Mouse (Mus musculus) cerebellum, adult 8-10 months (tissue): ENCODE results near the gene Lhfp.
A peak's percentile ranks its signal among the peaks of the same experiment; 100 is the strongest.

Experiments
- DNase-seq: peaks from one replicate; pipeline ENCODE4 v3.0.0; 2022

Gene Lhfp

DNA sequence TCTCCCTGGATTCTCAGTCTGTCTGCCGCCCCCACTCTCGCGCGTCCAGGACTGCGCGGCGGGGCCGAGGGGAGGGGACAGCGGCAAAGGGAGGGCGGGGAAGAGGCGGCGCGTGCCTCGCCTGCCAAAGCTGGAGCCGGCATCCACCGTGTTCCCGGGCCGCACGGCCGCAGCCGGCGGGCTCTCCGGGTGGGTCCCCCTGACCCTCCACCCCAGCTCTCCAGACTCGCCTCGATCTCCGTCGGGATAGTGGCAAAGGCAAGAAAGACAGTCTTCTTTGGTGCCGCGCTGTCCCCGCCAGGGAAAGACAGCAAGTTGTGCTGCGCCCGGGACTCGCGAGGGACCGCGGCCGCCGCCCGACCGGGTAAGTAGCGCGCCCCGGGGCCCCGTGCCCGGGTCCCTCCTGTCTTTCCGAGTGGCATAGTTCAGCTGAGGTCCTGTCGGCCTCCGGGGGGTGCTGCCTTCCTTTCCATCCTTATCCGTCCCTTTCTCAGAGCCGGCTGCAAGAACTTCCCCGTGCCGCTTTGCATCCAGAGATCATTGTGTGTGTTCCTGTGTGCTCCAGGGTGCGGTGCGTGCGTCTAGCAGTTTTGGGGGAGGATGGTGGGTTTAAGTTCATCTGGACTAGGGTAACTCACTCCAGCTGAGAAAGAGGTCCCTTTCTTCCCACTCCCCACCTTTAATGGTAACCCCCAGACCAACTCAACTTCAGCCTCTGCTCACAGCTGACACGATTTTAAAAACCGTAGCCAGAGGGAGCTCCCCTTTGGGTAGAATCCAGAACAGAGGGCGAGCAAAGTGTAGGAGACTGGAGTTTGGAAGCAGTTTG, at the start of gene Lhfp:
Gene Lhfp (plus strand): TSS at position 118 of the 829 bp plus-strand sequence.
- peak; percentile 73 for DNase-seq

DNA sequence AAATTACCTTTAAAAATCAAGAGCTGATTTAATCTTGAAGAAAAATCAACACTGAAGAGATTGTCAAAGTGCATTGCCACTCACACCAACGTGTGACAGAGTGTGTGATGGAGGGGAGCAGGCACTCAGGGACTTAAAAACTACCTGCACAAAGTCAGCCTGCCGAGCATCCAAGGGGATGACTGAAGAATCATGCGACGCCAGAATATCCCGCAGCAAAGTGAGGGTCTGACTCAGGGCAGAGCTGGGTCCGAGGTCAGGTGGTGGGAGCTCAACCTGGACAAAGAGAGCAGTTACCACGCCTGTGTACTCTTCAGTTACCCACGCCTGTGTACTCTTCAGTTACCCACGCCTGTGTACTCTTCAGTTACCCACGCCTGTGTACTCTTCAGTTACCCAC, 48.0 kb upstream of the Lhfp start:
- DNase-seq: no peak

DNA sequence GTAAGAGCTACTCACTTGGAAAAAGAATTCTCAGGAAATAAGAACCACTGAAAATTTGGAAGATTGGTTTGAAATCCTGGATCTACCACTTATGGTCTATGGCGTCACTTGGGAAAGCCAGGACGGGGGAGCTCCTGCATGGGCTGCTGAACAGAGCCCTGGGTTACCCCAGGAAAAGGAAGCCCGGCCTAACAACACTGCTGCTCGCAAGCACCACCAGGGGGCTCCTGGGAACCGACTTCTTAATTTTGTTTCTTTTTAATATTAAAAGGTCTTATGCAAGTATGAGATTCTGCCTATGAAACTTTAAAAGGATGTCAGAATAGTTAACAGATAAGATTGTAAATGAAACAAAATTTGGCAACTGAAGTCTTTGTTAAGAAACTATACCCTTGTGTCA, 46.7 kb upstream of the Lhfp start:
- DNase-seq: no peak

DNA sequence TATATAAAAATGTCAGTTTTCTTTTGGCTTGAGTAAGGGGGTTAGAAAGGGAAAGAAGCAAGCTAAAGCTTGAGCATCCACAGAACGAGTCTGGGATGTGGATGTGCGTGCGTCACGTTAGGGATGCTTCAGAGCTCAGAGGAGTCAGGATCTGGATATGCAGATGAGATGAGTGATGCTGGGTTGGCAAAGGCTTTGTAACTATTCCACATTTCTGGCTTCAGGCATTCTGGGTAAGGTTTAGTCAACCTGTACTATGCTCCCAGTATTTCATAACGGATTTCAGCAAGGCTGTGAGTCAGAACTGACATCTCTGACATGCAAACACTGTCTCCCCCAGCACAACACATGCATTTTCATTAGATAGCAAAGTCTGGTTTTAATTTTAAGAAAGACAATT, 44.7 kb upstream of the Lhfp start:
- no peak for DNase-seq

DNA sequence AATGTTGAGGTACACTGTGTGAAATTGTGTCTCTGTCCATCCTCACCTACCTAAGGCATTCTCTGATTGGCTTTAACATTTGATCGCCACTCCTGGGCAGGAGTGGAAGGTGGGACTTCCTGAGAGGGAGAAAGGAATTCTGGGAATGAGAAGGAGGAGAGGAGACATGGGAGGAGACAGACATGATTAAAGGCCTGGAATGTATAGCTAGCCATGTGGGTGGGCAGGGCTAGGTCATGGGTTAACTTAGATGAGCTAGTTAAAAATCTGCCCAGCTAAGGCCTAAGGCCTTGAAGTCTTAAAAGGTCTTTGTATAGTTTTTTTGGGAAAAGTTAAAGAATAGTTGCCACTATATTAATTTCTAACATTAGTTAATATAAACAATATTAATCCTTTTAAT, 43.9 kb upstream of the Lhfp start:
- no peak for DNase-seq

DNA sequence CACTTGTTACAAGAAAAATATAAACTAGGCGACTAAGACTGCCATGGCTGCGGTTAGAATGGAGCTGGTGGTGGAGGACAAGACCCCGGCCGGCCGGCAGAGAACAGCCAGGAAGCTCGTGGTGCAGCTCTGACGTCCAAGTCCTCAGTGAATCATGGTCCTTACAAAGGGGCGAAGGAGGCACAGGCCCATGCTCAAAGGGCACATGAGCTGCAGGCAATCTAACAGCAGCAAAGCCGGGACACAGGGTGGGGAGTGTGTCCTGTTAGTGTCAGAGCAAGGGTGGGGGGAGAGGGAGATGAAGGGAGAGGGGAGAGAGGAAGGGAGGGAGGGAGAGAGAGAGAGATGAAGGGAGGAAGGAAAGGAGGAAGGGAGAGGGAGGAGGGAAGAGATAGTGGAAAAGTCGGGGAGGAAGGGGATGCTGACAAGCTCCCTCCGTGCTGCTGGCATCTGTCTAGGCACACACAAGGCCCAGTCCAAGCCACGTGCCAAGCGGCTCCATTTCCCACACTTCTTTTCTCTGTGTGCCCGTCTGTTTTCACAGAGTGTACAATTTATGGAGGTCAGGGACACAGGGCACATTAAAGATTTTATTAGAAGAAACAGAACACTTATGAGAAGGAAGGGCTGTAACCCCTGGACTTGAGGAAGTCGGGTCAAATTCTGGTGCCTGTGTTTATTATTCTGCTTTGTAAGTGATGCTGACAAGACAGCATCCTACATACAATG, 42.1 kb upstream of the Lhfp start:
- no peak for DNase-seq

DNA sequence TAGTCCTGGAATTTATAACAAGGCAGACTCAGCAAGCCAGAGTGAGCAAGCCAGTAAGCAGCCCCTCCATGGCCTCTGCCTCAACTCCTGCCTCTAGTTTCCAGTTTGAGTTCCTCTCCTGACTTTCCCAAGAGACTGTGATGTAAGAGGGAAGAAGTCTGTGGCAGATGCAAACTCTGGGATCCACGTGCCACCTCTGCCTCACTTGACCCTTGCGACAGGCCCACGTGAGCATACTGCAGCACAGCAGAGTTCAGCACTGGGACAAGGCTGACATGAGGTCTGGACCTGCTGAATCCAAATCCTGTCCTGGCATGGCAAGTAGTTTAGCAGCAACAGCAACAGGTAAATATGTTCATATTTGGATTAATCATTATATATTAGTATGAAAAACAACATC, 41.3 kb upstream of the Lhfp start:
- DNase-seq: no peak

DNA sequence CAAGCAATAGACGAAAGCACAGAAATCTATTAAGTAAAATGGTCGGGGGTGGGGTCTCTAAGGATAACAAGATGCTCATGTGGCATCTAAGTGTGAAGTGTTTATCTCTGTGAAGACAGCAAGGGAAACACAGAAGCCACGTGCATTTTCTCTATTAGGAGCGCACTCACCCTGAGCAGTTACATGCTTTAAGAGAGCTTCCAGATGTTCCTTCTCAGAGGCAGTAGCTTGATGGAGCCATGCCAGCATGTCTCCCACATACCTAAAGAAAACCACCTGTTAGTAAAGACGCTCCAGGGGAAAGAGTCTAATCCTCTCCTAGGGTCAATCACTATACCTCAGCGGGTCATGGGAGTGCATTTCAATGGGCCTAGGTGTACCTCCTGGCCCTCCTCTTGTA, 39.3 kb upstream of the Lhfp start:
- DNase-seq: no peak

DNA sequence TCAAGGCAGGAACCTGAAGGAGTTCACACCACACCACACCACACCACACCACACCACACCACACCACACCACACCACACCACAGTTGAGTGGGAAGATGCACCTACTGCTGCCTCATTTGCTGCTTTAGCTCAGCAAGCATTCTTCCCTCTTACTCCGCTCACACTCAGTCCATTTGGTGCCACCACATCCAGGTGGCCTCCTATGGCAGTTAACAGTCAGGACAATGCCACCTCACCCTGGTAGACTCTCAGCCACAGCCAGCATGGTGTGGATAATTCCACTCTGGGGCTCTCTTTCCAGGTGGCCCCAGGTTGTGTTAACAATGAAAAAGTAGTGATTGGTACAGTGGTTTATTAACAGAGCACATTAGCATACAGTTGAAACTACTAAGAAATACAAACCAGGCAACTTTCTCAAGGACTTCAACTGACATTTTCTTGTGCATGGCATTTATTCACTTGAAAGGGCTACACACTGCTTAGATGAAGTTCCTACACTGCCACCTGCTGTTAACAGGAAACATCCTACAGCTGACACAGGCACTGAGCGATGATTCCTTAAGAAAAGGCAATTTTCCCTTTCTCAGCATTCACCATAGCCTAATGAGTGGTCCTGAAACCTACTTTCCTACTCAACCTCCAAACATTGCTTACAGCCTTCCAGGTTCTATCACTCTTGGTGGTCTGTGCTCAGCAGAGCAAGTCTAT, 36.8 kb upstream of the Lhfp start:
- no peak for DNase-seq

DNA sequence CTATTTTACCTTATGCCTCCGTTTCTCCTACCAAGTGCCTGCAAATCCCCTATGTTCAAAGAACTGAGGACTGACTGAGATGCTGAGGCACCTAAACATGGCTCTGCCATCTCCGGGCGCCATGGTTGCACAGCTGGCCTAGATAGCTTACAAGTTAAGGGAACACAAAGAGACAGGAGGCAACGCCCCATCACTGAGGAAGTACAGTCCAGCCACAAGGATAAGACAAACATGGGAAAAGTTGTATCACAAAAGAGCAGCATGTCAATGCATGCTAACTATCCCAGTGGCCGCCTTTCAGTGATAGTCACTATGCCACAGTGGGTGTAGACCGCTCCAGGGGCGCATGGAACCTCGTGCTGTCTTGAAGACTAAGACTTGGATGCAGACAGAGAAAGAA, 33.9 kb upstream of the Lhfp start:
- no peak for DNase-seq

DNA sequence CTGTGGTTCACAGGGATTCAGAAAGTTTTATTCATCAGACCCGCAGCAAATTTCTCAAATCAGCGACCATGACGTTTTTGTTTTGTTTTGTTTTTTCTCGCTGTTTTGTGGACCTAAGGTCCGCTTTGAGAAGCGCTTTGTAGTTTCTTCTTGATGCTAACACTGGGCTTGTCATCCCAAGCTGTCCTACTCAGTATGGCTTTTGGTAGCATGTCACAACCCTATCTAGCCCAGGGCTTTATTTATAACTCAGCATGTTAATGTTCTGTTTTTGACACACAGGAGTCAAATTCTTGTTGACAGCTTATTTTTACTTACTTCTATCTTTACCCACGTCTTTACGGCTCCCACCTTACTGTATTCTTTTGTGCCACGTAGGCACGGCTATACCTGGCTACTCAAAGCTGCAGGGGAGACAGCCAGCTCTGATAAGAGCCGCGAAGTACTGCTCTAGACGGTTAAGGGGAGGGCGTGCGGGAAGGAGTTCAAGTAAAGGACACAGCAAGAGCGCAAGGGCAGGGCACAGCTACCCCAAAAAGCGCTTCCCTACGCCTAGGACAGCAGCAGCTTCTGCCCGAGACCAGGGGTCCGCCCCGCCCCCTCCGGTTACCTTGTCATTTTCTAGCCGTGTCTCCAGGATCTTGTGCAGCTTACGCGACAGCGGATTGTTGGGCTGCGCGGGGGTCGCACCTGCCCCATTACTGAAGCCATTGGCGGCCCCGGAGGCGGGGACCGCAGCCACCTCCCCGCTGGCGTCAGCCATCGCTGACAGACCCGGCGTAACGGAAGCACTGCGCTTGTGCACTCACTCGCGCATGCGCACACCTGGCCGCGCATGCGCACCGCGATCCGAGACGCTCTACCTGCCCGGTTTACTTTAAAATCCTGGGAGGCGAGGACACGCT, 24.6 kb upstream of the Lhfp start, which contains the start of gene Cog6:
Gene Cog6 (minus strand): TSS at position 802 of the 905 bp plus-strand sequence.
- peak; percentile 83 for DNase-seq

DNA sequence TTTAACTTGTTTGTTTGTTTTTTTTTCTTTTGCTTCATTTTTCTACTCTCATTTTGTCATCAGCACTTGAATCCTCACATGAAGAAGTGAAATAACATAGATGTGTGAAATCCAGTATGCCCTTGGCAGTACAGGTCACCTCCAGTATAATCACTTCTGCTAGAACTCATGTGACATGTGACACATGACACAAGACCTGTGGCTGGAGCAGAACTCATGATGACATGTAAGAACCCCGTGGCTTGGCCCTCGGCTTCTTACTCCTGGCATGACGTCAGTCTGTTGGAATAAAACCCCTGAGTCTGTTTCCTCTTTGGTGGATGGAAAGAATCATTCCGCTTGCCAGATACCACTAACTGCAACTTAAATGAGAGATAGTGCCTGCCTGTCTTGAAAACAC, 14.0 kb upstream of the Lhfp start:
- no peak for DNase-seq

DNA sequence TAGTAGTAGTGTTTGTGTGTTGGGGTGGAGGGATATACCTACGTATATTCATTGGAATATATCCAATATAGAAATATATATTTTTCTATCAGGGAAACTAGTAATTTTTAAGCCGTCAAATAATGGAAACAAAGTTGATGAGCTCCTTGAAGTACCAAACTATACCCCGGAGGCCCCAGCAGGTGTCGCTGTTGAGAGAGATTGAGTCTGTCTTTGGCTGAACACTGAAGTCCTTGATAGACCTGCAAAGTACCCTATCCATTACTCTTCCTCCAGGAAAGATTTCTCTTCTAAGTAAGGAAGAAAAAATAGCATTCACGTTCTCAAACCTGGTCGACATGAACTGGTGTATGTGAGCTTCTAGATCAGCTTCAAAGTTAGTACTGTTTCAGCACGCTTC, 12.3 kb upstream of the Lhfp start:
- DNase-seq: peak; percentile 78

DNA sequence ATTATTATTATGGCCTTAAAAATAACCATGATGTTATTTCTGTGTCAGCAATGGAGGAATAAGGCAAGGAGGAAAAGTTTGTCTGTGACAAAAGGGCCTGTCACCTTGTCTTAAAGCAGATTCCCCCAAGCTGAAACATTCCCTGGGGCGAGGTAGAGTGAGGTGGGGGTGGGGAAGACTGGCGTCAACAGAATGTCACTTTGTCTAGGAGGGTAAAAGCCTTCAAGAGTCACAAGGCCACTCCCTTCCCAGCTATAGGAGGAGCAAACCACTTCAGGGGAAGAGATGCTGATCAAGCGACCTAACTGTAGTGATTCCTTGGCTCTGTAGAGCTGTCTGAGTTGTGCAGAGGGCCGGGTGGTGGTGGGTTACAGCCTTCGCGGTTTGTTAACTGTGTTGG, 9.7 kb upstream of the Lhfp start:
- no peak for DNase-seq

DNA sequence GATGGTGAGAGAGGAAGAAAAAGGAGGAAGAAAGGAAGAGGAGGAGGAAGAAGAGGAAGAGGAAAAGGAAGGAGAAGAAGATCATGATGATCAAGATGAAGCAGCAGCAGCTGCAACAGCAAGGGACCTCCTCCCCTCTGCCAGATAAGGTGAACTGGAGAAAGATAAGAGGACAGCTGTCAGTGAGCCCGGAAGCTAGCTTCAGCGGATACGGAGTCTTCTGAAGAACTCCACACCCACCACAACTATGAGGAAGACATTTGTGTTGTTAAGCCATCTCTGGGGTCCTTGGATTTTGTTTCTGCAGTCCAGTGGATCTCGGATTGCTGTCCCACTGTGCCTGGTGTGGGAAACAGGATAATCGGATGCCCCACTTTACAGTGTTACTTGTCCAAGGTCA, 8.9 kb upstream of the Lhfp start:
- no peak for DNase-seq

DNA sequence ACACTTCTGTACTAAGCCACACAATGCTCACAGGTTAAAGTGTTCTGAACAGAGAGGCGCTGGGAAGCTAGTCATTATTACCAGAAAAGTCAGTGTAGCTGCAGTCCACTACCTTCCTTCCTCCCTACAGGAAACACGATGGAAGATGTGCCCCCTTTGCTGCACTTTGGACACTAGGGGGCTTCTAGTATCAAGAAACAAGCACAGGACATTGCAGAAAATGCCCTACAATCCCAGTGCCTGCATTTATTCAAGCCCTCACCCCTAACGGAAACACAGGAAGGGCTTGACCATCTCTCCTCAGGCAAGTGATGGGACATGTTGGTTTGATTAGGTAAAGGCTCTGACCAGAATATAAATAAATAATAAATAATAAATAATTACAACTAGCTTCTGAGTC, 7.9 kb upstream of the Lhfp start:
- no peak for DNase-seq

DNA sequence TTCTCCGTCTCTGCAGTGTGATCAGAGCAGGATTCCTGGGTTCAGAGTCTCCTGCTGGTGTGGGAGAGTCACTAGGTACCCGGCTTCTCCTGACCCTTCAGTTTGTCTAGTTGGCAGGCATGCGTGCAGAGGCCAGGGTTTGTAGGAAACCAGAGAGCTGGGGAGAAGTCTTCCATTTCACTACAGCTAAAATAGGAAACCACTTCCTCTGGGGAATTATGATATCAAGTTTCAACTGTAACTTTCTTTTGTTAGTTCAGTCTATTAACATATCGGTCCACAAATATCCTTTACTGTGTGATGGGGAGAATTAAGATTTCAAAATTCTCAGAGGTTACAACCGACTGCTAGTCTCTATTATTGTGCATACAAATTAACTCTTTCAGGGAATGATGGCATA, 5.3 kb upstream of the Lhfp start:
- DNase-seq: no peak

DNA sequence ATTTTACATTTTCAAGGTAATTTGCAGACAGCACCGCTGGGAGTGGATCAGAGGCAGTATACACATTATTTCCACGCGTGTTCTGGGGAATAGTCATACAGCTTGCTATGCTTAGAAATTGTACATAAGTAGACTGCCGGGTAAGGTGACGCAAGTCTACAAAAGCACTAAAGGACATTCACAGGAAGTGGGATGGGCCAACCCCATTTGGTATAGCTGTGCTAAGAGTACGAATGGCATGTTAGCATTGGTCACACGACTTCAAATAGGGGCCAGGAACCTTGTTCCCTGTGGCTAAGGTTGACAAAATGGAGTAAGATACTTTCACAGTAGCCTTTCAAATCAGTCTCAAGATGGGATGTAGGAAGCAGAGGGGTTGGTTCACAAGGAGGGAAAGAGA, 4.4 kb upstream of the Lhfp start:
- DNase-seq: no peak

DNA sequence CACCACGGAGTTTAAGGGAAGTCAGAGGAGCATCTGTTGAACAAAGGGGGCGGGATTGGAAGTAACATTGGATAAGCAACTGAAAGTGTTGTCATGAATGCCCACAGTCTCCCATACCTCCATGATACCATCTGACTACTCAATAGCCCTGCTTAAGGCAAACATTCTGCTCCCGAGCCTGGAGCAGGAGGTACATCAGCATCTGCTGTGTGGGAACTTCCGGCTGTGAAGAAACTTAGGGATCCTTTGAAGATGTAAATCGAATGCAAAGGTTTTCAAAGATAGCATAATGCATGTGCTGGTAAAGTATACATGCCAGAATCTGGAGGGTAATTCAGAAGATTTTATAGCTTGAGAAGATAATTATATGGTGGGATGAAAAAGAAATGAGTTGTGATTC, 2.4 kb upstream of the Lhfp start:
- no peak for DNase-seq

DNA sequence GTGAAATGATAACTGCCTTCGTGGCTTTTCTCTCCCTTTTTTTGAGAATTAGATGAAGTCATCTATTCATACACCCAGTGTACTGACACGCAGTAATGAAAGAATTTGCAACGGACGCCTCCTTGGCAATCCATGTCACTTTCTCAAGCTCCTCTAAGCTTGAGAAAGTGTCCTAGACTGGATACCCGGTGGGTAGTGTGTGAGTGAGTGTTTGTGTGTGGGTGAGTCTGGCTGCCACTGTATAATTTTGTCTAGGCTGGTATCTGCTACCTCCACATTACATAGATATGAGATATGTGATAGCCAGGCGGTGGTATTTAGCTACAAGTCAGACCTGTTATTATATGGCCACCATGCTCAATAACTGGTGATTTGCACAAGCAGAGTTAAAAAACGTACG, 1.6 kb upstream of the Lhfp start:
- no peak for DNase-seq

DNA sequence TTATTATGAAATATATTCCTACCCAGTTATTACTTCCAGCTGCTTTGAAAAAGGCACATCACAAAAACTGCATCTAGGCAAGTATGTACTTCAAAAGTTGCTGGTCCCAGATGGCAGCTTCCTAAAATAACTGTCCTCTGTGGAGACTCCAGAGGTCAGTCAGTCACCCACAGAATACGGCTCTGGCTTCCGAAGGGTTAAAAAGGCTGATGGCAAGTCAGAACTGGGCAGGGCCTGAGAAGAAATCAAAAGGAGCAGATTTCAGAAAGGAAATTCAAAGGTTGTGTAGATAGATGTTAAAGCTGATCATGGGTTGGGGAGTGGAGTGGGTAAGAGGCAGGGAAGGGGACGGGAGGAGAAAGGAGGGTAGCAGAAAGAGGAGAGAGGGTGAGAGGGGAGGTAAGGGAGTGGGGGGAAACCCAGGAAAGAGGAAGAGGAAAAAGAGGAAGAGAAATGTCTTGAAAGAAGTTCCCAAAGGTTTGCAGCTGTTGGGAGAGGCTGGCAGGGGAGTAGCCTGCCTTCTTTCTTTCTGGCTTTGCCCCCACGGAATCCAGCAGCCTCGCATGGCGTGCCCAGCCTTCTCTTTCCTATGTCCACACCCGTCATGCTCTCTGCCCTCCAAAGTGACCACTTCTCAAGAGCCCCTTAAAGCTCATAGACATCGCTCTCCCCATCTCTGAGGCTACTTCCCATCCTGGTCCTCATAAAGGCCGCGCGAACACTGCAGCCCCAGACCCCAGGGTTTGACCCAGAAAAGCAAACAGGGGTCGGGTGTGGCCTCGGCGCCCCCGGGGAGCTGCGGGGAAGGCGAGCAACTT, 526 bp upstream of the Lhfp start:
- no peak for DNase-seq

DNA sequence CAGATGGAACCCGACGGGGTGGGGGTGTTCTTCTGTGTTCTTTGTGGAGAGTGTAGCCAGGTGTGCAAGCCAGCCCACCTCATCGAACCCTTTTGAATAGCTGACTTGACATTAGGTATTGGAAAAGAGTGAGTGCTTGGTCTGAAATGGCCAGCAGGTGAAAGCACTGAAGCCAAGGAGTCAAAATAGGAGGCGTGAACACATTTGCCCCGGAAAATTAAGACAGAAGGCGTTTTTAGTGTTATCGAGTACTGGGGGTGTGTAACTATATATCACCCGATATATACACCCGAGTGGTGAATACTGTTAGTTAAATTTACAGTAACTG, 876 bp downstream of the Lhfp start:
- DNase-seq: no peak
